Mouse (Mus musculus): ENCODE measurements around the gene Ripk4.

The Ripk4 gene

GRCm38 (mm10) chr16:97736562-97736961, 27.0 kb downstream of the Ripk4 start:
- in situ Hi-C loops (cut with MboI, MseI) = no loop called here

DNA sequence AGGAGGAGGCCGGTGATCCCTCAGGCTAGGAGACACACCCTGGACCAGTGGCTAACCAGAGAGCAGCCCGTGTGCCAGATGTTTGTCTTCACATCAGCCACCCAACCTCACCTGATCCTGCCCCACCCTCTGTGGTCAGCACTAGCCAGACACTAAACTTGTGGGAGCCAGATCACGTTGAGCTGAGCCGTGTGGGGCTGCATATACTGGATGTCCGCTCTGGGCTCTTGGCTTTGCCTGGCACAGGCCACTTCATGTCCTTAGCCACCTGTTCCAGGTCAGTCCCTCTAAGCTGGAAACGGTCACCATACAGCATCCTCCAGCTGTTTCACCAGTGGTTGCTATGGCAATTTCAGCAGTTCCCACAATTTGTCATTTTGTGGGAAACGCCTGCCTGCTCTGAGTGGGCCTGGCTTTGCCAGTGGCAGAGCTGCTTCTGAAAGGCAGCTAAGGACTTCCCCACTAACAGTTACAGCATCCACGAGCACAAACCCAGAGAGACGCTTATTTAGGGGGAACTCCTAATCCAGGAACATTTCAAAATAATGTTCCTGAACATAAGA, 28.7 kb downstream of the Ripk4 start:
- in situ Hi-C loops (cut with MboI, MseI) = no loop called here

GRCm38 (mm10) chr16:97733599-97733998, 30.0 kb downstream of the Ripk4 start:
- in situ Hi-C loops (cut with MboI, MseI) = no loop called here

DNA sequence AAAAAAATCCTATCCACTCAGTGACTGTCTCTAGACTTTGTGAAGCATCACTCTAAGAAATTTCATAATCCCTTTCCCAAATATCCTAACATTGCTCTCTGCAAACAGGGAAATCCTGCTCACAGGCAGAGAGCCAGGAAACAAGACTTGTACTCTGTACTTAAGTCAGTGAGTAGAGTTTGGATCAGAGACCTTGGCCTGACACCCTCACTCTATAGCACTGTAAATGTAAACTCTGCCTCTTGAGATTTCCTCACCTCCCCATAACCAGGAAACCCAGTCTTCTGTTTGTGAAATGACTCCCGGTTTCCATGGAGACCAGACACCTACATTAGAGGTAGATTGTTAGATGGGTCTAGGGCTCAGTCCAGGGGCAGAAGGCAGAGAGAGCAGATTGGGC, 33.3 kb downstream of the Ripk4 start:
- in situ Hi-C loops (cut with MboI, MseI) = no loop called here

DNA sequence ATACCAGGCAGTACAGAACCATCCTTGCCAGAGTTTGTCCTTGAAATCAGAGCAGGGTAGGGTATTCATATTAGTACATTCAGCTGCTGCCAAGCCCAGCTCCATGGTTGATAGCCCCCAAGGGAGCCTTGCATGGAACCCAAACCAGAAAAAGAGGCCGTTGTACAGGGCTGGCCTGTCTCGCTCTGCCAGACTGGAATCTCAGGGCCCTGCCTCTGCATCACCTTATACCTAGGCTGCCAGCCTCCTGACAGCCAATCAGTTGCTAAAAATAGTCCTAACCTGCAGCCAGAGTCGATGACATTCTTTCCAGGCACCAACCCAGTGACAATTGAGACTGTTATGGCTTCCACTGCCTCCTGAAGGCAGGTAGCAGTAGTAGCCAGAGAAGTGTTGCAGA, 37.2 kb downstream of the Ripk4 start:
- in situ Hi-C loops (cut with MboI, MseI) = no loop called here

GRCm38 (mm10) chr16:97720093-97720492, 43.5 kb downstream of the Ripk4 start:
- in situ Hi-C loops (cut with MboI, MseI) = no loop called here

GRCm38 (mm10) chr16:97719392-97719983, 44.1 kb downstream of the Ripk4 start:
- in situ Hi-C loops (cut with MboI, MseI) = no loop called here

DNA sequence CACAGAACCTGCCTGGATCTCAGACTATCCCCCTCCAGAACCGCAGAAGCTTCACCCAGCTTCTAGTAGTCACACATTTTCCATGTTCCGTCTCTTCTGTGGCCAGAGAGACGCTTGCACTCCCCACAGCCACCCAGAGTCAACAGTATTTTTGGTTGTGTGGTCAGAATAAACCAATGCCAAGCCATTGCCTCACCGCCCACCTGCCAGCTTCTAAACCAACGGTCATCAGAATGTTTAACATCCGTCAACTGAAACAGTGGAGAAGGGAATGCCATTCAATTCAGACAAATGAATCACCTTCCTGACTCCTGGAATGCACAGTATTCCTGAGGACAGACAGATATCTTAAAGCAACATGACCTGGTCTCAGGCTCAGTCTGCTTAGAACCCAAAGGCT, 47.0 kb downstream of the Ripk4 start:
- in situ Hi-C loops (cut with MboI, MseI) = no loop called here

GRCm38 (mm10) chr16:97712129-97712528, 51.5 kb downstream of the Ripk4 start:
- in situ Hi-C loops (cut with MboI, MseI) = no loop called here

GRCm38 (mm10) chr16:97701871-97702270, 61.7 kb downstream of the Ripk4 start:
- in situ Hi-C loops (cut with MboI, MseI) = no loop called here

DNA sequence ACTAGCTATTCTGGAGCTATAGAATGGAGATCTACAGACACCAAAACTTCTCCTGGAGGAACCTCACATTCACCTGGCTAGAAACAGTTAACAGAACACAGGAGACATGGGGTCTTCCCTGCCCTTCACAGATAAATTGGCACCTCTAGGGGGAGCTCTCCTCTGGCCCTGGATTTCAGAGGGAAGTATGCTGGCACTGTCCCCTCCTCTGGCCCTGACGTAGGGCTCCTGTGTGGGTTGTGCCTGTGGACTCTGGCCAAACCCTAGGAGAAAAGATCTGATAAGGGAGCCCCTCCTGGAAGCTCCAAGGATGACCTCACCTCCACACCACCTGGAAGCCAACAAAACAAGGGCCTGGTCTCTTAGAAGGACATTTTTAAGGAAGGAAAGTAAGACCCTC, 65.8 kb downstream of the Ripk4 start:
- in situ Hi-C loops (cut with MboI, MseI) = no loop called here

DNA sequence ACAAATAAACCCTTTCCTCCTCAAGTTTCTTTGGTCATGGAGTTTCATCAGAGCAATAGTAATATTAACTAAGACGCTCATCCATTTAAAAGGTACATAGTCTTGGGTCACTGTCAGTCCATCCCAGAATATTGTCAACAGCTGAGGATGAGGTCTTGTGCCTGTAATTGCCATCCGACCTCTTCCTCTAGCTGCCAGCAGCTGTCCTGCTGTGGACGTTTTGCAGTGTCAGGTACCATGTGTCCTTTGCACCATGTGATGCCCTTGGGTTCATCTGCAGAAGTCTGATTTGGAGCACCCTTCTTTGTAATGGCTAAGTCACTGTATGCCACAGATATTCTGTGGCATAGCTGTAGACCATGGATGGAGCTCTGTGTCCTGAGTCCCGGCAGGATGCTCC, 67.9 kb downstream of the Ripk4 start:
- in situ Hi-C loops (cut with MboI, MseI) = no loop called here
